Mouse (Mus musculus) embryonic facial prominence, embryonic 15.5 days (tissue): ENCODE data around the gene Spsb4. TPM values are rescaled to one million over a fixed set of nuclear protein-coding genes. Genes with fewer than 3 reads are reported as not detected.

ENCODE experiments used
- ATAC-seq: fragments of 200-750 bp; cut with Nextera tagmentation; 2 replicates; pipeline ENCODE4 v1.8.0; 2017; ENCODE audit warnings: low read depth, moderate TSS enrichment; ENCODE audit not compliant: insufficient number of reproducible peaks, low FRiP score, low TSS enrichment
- H3K27ac ChIP-seq: fragments of 300-500 bp; sonication (generic); replicated peaks from 2 replicates; pipeline ENCODE4 v1.5.1; 2015; ENCODE audit warnings: mild to moderate bottlenecking, inconsistent platforms
- H3K27me3 ChIP-seq: fragments of 300-500 bp; sonication (generic); 2 replicates; pipeline ENCODE4 v1.6.1; 2015; ENCODE audit warnings: inconsistent platforms
- H3K36me3 ChIP-seq: fragments of 300-500 bp; sonication (generic); 2 replicates; pipeline ENCODE4 v1.6.1; 2015; ENCODE audit warnings: mild to moderate bottlenecking, inconsistent platforms
- H3K4me1 ChIP-seq: fragments of 300-500 bp; sonication (generic); 2 replicates; pipeline ENCODE4 v1.6.1; 2015; ENCODE audit warnings: inconsistent platforms
- H3K4me2 ChIP-seq: fragments of 300-500 bp; sonication (generic); replicated peaks from 2 replicates; pipeline ENCODE4 v1.6.1; 2015; ENCODE audit warnings: mild to moderate bottlenecking, inconsistent platforms
- H3K4me3 ChIP-seq: fragments of 300-500 bp; sonication (generic); replicated peaks from 2 replicates; pipeline ENCODE4 v1.5.1; 2015; ENCODE audit warnings: mild to moderate bottlenecking, inconsistent platforms
- H3K9ac ChIP-seq: fragments of 300-500 bp; sonication (generic); 2 replicates; pipeline ENCODE4 v1.6.1; 2015; ENCODE audit warnings: inconsistent platforms
- H3K9me3 ChIP-seq: fragments of 300-500 bp; sonication (generic); replicated peaks from 2 replicates; pipeline ENCODE4 v1.6.1; 2016; ENCODE audit warnings: inconsistent platforms
- WGBS: fragments of 180-500 bp; shearing (Covaris S2); methylation state at CpG from one replicate; pipeline ENCODE4 v1.1.7; 2015; 5-methylcytosine and 5-hydroxymethylcytosine counted together
- polyA plus RNA-seq: library from polyadenylated mRNA; unstranded; fragments of >200 nt; fragmentation: Nextera tagmentation; extraction: Ambion mirVana; gene quantifications from 2 replicates; pipeline ENCODE4 v1.2.1, GENCODE M21; 2015

The Spsb4 gene
- polyA plus RNA-seq, 1 experiment from 2014 or later, result 11.4 TPM

GRCm38 (mm10) chr9:96979417-96980030, 39.1 kb downstream of the Spsb4 start:
- Histone ChIP-seq H3K36me3 (no peaks in the 10 kb centered on the region), H3K9ac (no peak overlapping the region), H3K27me3 (no peaks in the 10 kb centered on the region; the same call in 1 of the 2 replicates), H3K4me1 (peaks cover 10% of the 10 kb centered on the region; the same call in 1 of the 2 replicates), H3K4me3 (no peak overlapping the region), H3K27ac (no peak overlapping the region), H3K4me2 (no peak overlapping the region), H3K9me3 (no peaks in the 10 kb centered on the region)
- WGBS, result 38% methylated on average over 13 of the region's 13 CpGs
- no peak for ATAC-seq

GRCm38 (mm10) chr9:96978147-96978782, 40.4 kb downstream of the Spsb4 start:
- Histone ChIP-seq H3K4me3 (no peak overlapping the region), H3K9ac (no peak overlapping the region), H3K4me1 (peaks cover 10% of the 10 kb centered on the region; the same call in 1 of the 2 replicates), H3K27ac (no peak overlapping the region), H3K27me3 (no peaks in the 10 kb centered on the region; the same call in 1 of the 2 replicates), H3K9me3 (no peaks in the 10 kb centered on the region), H3K4me2 (no peak overlapping the region), H3K36me3 (no peaks in the 10 kb centered on the region)
- 78% methylated on average over 10 of the region's 10 CpGs for WGBS
- no peak for ATAC-seq

- Histone ChIP-seq H3K27ac (no peak overlapping the region), H3K9ac (no peak overlapping the region), H3K4me1 (peaks cover 12% of the 10 kb centered on the region; the same call in 1 of the 2 replicates), H3K27me3 (no peaks in the 10 kb centered on the region; the same call in 1 of the 2 replicates), H3K4me3 (no peak overlapping the region), H3K4me2 (no peak overlapping the region), H3K9me3 (no peaks in the 10 kb centered on the region), H3K36me3 (no peaks in the 10 kb centered on the region)
- no peak for ATAC-seq
- 37% methylated on average over 13 of the region's 13 CpGs for WGBS
These were observed 41.1 kb downstream of the Spsb4 start for GRCm38 (mm10) chr9:96977287-96978145.

GRCm38 (mm10) chr9:96973091-96973490, 45.6 kb downstream of the Spsb4 start:
- Histone ChIP-seq H3K36me3 (no peaks in the 10 kb centered on the region), H3K9ac (no peak overlapping the region), H3K4me2 (no peak overlapping the region), H3K27me3 (no peaks in the 10 kb centered on the region), H3K27ac (no peak overlapping the region), H3K4me3 (no peak overlapping the region), H3K9me3 (no peaks in the 10 kb centered on the region), H3K4me1 (peaks cover 9% of the 10 kb centered on the region; the same call in 1 of the 2 replicates)
- 78% methylated on average over 9 of the region's 9 CpGs for WGBS
- ATAC-seq, result no peak

GRCm38 (mm10) chr9:96971625-96972404, 46.8 kb downstream of the Spsb4 start:
- H3K9ac ChIP-seq, result no peak overlapping the region
- no peaks in the 10 kb centered on the region for H3K9me3 ChIP-seq
- H3K27me3 ChIP-seq, result no peaks in the 10 kb centered on the region
- peak; percentile 82 for ATAC-seq
- H3K36me3 ChIP-seq, result no peaks in the 10 kb centered on the region
- no peak overlapping the region for H3K27ac ChIP-seq
- no peak overlapping the region for H3K4me3 ChIP-seq
- peaks cover 9% of the 10 kb centered on the region; the same call in 1 of the 2 replicates for H3K4me1 ChIP-seq
- WGBS, result 58% methylated on average over 9 of the region's 9 CpGs
- H3K4me2 ChIP-seq, result no peak overlapping the region

GRCm38 (mm10) chr9:96967516-96967915, 51.1 kb downstream of the Spsb4 start:
- no peaks in the 10 kb centered on the region for H3K9me3 ChIP-seq
- H3K27me3 ChIP-seq, result no peaks in the 10 kb centered on the region
- no peak overlapping the region for H3K4me3 ChIP-seq
- peaks cover 7% of the 10 kb centered on the region; the same call in 1 of the 2 replicates for H3K4me1 ChIP-seq
- no peak overlapping the region for H3K27ac ChIP-seq
- H3K36me3 ChIP-seq, result no peaks in the 10 kb centered on the region
- WGBS, result 78% methylated on average over 1 of the region's 1 CpGs
- no peak for ATAC-seq
- no peak overlapping the region for H3K9ac ChIP-seq
- no peak overlapping the region for H3K4me2 ChIP-seq

GRCm38 (mm10) chr9:96966465-96966864, 52.2 kb downstream of the Spsb4 start:
- Histone ChIP-seq H3K9me3 (no peaks in the 10 kb centered on the region), H3K27ac (no peak overlapping the region), H3K27me3 (no peaks in the 10 kb centered on the region), H3K4me1 (peaks cover 5% of the 10 kb centered on the region; the same call in 1 of the 2 replicates), H3K4me2 (no peak overlapping the region), H3K9ac (no peak overlapping the region), H3K4me3 (no peak overlapping the region), H3K36me3 (no peaks in the 10 kb centered on the region)
- no peak for ATAC-seq
- WGBS, result 93% methylated on average over 7 of the region's 7 CpGs

GRCm38 (mm10) chr9:96963443-96964215, 55.0 kb downstream of the Spsb4 start:
- Histone ChIP-seq H3K36me3 (no peaks in the 10 kb centered on the region), H3K27ac (no peak overlapping the region), H3K4me2 (no peak overlapping the region), H3K4me1 (peaks cover 5% of the 10 kb centered on the region; the same call in 1 of the 2 replicates), H3K4me3 (no peak overlapping the region), H3K9me3 (no peaks in the 10 kb centered on the region), H3K9ac (no peak overlapping the region), H3K27me3 (no peaks in the 10 kb centered on the region)
- WGBS, result 55% methylated on average over 13 of the region's 13 CpGs
- ATAC-seq, result no peak

GRCm38 (mm10) chr9:96962714-96963113, 55.9 kb downstream of the Spsb4 start:
- H3K4me1 ChIP-seq, result peaks cover 13% of the 10 kb centered on the region; the same call in 1 of the 2 replicates
- H3K9ac ChIP-seq, result no peak overlapping the region
- H3K4me3 ChIP-seq, result no peak overlapping the region
- no peaks in the 10 kb centered on the region for H3K9me3 ChIP-seq
- H3K27me3 ChIP-seq, result no peaks in the 10 kb centered on the region
- 31% methylated on average over 8 of the region's 8 CpGs for WGBS
- no peak overlapping the region for H3K4me2 ChIP-seq
- H3K27ac ChIP-seq, result no peak overlapping the region
- ATAC-seq, result no peak
- H3K36me3 ChIP-seq, result no peaks in the 10 kb centered on the region

- H3K4me1 ChIP-seq, result peaks cover 13% of the 10 kb centered on the region; the same call in 1 of the 2 replicates
- H3K9me3 ChIP-seq, result no peaks in the 10 kb centered on the region
- H3K36me3 ChIP-seq, result no peaks in the 10 kb centered on the region
- no peaks in the 10 kb centered on the region for H3K27me3 ChIP-seq
- H3K4me3 ChIP-seq, result no peak overlapping the region
- ATAC-seq, result peak; percentile 56
- H3K4me2 ChIP-seq, result no peak overlapping the region
- H3K27ac ChIP-seq, result no peak overlapping the region
- H3K9ac ChIP-seq, result no peak overlapping the region
- WGBS, result 59% methylated on average over 17 of the region's 17 CpGs
These were observed 56.5 kb downstream of the Spsb4 start for GRCm38 (mm10) chr9:96961986-96962701.
